Mouse (Mus musculus) Muller cell, postnatal 12 days (primary cell): Measurements from ENCODE around the gene Cotl1.
"Not testable (repeated sequence)": the region's sequence is repeated elsewhere in the genome, so short reads cannot be mapped to it uniquely, and the experiment has no call there.

Experiments used
- DNase-seq: peaks from one replicate; pipeline ENCODE4 v3.0.0-alpha.2; 2015; ENCODE audit errors: inconsistent ontology term

Cotl1 gene

DNA sequence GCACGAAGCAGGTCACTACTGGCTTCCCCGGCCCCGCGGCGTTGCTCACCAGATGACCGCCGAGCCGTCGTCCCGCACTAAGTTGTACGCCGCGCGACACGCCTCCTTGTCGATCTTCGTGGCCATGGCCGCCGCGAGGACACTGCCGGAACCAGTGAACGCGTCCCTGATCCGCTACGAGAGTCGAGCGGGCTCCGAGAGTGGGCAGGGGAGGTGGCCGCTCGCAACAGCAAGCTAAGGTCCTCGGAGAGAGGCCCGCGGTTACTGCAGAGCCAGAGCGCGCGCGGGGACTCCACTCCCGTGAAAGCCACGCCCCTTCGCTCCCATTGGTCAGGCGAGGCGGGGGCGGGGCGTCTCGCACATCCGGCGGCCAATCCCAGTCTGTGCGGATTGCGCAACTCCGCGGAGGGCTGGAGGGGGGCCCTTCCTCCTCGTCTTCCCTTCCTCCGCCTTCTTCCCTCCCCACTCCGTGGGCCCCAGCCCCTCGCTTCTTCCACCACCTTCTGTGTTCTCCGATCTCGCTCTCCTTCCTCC, at the start of gene Cotl1:
TSS of gene Cotl1 (minus strand) at position 270 of the 534 bp plus-strand sequence.
- DNase-seq: peak; percentile 98

DNA sequence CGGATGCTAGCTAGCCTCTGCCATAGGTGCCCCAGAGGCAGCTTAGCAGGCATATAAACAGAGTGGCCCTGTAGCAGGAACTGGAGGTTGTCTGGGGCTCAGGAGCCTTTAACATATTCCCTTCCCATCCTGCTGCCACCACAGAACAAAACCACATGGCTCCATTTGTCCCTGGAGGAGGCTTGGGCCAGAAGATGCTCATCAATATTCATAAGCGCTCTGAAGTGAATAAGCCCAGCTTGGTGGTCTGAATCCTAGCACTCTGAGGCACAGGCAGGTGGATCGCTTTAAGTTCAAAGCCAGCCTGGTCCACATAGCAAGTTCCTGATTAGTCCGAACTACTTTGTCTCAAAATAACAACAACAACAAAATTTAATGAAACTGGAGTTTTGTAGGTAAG, 47.7 kb upstream of the Cotl1 start:
- no peak for DNase-seq

DNA sequence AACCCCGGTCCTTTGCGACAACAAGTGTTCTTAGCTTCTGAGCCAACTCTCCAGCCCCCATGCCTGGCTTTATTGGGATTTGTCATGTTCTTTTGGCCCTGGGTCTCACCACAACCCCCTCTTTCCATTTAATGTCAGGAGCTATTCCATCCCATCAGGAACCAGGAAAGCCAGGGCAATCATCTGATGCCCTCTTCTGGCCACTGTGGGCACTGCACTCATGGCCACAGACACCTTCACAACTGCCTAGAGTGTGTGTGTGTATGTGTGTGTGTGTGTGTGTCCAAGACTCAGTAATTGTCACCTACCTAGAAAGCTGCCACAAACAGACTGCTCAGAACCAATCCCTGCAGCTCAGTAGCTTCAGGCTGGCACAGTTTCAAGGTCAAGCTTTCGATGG, 46.8 kb upstream of the Cotl1 start:
- no peak for DNase-seq

DNA sequence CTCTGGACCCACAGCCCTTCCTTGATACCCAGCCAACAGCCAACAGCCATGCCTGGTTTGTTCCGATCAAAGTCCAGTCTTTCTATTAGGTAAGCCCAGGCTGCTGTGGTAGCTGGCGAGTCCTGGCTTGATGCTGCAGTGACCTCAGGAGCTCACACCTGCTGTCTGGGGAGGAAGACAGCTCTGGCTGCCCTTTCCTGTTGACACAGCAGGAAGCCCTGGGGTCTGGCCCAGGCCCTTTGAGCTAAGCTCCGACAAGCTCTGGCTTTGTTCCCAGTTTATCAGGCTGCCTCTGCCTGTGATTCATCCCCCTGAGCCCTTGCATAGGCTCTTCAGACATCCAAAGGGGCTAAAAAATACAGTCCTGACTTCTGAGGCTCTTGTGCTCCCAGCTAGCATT, 45.3 kb upstream of the Cotl1 start:
- peak; percentile 93 for DNase-seq

DNA sequence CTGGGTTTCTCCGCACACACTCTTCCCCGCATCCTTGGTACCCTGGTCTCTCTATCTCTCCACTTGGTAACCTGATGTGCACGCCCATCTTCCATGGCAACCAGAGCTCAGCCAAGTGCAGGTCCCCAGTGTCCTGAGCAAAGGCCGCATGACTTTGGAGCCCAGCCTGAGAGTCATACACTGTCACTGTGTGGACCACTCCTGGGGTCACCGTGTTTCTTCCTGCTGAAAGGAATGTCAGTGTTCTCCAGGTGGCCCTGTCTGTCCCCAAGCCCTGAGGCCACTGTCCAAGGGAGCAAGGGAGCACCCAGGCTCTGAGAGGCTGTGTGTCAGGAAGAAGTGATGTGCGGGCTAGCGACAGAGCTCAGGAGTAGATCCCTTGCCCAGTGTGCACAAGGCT, 42.9 kb upstream of the Cotl1 start:
- DNase-seq: no peak

DNA sequence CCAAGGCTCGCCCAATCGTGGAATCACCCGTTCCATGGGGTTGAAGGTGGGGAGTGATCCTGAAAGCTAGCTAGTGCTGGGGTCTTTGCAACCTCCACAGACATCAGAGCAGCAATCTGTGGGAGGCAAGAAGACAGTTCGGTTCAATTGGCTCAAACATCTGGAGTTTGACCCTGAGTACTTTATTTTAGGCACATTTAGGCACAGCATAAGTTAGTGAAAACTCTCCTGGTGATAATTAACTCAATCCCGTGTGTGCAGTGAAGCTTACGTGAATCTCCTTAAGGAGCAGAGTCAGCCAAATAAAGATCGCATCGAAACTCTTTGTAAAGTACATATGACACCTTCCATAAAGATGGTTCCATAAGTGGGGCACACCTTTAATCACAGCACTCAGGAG, 41.6 kb upstream of the Cotl1 start:
- DNase-seq: no peak

DNA sequence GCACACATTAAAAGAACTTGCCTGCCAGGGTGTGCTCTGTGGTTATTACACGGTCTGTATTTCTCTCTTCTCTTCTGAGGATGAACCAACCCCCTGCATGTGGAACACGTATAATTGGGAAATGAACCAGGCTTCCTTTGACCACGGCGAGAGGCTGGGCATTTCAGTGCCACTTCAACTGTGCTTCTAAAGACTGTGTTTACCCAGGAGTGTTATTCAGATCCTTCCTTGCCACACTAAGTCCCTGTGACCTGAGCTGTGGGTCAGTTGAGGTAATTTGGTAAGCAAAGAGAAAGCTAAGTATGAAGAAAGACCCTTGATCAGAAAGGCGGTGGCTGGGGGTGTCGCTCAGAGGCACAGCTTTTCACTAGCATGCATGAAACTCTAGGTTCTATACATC, 41.0 kb upstream of the Cotl1 start:
- no peak for DNase-seq

DNA sequence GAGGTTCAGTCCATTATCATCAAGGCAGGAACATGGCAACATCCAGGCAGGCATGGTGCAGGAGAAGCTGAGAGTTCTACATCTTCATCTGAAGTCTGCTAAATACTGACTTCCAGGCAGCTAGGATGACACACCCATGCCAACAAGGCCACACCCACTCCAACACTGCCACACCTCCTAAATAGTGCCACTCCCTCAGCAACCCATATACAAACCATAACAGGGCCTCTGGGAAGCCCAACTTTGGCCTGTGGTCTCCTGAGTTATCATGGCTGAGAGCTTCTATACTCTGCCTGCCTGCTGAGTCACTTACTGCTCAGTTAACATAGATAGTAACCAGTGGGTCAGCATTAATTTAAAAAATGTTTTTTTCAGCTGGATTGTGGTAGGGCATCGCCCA, 32.8 kb upstream of the Cotl1 start:
- DNase-seq: no peak

DNA sequence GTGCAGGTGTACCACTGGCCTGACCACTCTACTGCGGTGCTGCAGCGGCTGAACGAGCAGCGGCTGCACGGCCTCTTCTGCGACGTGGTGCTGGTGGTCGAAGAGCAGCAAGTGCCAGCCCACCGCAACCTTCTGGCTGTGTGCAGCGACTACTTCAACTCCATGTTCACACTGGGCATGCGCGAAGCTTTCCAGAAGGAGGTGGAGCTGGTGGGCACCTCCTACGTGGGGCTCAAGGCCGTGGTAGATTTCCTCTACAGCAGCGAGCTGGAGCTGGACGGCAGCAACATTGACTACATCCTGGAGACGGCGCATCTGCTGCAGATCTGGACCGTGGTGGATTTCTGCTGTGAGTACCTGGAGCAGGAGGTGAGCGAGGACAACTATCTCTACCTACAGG, 29.3 kb upstream of the Cotl1 start:
- no peak for DNase-seq

DNA sequence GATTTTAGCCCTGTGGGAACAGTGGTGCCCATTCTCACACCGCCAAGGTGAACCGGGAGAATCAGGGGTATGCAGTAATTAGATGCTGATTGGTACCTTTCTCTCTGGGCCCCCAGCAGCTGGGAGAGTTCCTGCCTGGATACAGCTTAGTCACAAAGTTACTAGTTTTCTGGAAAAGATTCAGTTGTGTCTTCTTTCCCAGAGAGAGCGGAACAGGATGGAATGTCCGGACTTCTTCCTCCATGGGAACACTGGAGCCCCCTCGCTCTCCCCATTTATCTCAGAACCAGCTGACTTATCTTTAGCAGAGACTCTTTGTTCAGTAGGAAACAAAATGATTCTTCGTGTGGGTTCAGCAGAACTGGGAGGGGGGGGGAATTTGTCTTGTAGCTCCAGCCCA, 22.4 kb upstream of the Cotl1 start:
- peak; percentile 41 for DNase-seq

DNA sequence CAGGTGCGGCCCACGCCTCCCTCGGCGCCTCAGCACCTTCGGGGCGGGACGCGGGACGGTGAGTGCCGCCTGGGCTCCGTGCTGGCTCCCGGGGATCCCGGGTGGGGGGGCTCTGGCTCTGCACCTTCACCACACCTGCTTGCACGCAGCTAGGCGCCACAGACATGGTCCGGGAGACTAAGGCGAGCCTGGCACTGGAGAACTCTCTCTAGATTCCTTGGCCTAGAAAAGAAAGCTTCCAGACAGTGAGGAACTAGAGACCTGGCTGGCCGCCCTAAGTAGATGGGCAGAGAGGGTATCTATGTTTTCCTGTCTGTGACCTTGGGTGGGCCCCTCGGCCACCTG, 22.0 kb upstream of the Cotl1 start:
- no peak for DNase-seq

DNA sequence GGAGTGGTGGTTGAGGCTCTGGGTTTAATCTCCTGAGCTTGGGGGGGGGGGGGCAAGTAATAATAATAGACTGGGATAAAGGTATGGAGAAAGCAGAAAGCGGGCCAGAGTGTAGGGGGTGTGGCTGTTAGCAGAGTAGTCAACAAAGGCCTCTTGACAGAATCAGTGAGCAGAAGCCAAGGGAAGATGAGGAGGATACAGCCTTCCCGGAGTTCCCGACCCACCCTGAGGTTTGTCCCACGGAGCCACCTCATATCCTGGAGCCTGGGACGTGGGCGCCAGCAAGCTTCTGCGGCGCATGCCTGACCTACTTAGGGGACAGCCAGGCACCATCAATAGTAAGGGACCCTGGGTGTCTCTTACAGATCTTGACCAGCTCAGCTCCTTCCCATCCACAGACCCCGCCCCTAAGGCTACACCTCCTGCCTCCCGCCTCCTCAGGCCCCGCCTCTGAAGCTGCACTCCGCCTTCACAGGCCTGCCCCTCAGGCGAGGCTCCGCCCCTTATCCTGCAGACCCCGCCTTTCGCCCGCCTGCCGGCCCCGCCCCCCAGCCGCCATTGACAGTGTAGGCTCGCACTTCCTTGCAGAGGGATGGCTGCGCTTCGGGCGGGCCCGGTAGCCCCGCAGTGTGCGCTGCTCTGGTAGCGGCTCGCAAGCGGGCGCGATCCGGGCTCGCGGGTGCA, 21.5 kb upstream of the Cotl1 start, which contains the start of gene Klhl36:
TSS of gene Klhl36 (plus strand) at position 561 of the 684 bp plus-strand sequence.
- DNase-seq: peak; percentile 98

DNA sequence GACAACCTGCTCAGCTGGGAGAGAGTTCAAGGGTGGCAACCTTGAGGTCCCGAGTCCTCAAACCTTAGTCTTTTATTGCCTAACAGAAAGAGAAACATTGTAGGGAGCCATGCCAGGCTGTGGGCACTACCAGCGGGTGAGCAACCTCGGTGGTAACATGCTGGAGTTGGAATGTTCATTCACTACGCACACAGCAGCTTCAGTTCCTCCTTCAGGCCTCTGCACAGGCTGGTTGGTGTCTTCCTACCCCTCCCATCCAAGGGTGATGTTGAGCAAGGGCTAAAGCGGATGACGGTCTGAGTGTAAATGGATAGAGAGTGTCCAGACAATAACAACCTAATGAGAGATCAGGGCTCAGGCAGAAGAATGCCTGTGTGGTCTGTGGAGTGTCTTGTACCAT, 17.4 kb upstream of the Cotl1 start:
- DNase-seq: no peak

DNA sequence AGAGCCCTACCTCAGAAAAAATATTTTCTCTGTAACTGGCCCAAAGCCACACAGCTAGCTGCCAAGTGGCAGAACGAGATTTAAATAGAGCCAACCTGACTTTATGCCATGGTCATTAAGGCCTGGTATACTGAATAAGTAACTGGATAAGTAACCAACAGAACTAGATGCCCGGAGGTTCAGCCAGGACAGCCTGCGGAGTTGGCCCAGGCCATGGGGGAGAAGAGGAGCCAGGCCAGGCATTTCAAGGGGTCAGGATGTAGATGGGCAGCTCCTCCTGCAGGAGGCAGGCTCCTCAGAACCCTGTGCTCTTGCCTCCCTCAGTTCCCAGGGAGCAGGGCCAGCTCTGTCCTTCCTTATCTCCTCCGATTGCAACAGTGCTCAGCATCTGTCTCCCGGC, 15.3 kb upstream of the Cotl1 start:
- DNase-seq: no peak

DNA sequence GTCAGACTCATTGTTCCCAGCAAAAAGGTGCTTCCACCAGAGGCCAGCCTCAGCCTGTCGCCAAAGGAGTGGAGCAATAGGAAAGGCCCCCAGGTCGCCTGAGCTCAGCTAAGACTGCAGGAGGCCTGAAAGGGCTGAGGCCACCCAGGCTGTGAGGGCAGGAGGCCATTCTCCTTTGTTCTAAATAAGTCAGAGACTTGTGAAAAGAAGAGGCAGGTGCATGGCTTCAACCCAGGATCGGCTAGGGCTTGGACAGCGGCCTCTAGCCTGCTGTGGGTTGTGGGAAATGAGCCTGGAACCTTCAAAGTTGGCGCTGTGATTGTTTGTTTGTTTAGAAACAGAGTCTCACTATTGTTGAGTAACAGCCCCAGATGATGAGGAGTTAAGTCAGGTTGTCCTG, 13.7 kb upstream of the Cotl1 start:
- no peak for DNase-seq

DNA sequence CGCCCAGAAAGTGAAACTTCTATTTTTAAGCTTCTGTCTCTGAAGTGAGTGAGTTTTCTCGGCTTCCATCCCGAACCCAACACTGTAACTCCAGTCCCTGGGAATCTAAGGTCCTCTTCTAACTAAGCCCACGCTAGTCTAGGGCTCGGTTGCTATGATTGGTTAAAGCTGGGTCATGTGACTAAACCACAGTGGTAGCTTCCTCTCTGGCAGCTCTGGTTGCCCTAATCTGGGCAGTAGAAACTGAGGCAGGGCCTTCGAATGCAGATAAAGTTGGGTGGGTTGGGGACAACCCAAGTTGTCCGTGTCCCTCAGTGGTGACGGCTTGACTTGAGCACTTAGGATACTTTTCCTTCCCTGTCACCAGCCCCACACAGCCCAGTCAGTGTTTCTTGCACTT, 13.2 kb upstream of the Cotl1 start:
- no peak for DNase-seq

DNA sequence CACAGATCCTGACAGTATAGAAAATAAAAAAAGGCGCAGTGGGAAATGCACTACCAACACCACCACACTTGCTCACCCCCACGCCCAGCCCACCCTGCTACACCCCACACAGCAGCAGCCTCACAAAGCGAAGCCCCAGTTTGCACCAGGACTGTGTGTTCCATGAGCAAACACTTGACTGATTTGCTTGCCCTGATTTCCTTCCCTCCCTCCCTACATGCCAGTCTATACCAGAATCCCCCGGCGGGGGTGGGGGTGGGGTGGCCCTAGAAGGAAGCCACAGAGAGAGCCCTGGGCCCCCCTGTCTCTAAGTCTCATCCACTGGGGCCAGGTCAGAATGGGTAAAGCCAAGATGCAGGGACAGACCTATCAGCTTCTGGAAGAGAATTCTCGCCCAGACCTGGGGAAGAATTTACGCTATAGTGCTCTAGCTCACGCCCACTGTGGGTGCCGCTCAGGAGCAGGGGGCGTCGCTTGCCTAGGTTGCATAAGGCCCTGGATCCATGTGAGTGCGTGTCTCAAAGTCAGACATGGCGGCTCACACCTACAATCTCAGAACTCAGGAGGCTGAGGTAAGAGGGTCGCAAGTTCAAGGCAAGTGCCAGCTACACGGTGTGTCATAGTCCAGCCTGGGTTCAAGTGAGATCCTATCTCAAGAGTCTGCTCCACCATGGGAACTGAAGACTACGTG, 7.0 kb upstream of the Cotl1 start:
- DNase-seq: no peak

DNA sequence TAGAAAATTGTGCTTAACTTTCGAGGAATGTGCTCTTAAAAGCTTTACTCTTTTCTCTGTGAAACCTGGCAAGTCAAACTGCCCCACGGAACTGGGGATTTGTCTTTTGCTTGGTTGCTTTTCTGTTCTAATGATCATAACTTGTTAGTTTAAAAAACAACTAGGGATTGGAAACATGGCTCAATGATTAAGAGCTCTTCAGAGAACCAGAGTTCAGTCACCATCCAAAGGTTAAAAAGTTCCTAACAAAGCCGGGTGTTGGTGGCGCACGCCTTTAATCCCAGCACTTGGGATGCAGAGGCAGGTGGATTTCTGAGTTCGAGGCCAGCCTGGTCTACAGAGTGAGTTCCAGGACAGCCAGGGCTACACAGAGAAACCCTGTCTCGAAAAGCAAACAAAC, 5.4 kb upstream of the Cotl1 start:
- not testable (repeated sequence) for DNase-seq

DNA sequence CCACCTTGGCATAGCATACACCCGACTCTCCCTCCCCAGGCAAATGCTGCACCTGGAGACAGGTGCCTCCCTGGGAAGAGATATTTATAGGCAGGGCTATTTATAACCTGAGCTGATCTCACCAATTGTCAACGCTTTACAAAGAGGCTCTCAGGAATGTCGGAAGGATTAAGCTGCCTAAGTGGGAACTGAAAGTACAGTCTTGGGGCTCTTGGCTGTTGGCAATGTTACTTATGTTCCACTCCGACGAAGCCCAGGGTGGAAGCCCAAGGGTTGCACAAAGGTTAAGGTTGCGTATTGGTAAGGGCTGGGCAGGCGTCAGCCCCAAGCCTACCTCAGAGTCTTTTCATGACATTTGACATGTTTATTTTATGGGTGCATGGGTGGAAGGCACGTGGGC, 4.2 kb upstream of the Cotl1 start:
- DNase-seq: no peak

DNA sequence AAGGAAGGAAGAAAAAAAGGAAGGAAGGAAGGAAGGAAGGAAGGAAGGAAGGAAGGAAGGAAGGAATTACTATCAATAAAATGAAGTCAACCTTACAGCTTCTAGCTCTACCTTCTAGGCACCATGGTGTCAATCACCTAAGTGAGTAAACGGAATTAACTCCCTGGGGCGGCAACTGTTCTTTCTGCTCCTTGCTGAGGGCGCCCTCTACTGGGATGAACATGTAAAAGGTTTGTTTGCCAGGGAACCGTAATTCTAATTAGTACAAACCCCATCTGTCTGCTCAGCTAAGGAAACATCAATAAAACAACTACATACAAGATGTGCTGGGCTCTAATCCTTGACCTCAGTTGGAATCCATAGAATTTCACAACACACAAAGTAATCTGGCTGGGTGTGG, 3.1 kb upstream of the Cotl1 start:
- peak; percentile 68 for DNase-seq

DNA sequence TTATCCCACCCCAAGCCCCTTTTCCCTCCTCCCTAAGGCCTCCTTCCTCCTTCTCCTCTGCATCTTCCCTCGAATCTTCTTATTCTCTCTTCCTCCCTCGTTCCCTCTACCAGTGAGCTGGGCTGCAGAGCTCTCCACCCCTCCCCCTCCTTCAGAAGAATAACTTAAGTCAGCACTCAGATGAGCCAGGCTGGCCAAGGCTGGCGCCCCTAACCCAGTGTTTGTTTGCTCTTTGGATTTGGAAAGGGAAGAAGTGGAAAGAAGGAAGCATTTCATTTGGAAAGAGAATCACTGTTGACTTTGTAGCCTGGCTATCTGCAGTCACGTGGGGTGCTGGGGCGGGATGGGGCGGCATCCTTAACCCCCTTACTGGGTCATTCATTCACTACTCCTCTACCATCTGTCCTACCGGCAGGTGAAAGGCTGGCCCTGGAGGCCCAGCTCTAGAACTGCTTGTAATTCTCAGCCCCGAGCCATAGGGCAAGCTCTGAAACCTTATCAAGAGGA, 614 bp upstream of the Cotl1 start:
- no peak for DNase-seq

DNA sequence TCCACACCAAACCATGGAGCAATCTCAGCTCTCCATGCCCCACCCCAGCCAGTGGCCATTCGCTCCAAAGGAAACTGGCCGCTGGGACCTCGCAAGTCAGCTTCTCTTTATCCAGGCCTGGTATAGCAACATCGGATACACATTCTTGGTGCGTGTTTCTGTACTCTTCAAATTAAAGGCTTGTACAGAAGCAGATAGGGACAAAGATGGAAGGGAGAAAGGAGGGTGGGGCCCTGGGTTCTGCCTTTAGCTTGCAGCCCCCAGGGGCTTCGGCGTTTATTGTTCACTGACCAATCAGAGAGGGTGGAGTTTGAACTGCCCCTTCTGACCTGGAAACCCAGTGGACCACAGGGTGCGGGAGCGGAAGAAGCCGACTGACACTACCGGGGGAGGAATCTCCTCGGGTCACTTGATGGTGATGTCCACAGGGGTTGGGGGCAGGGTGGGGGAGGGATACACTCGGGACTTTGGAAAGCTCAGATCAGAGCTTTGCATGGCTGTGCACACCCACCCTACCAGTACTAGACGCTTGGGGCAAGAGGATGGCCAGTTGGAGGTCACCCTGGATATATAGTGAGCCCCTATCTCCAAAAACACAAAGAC, 824 bp downstream of the Cotl1 start:
- peak; percentile 47 for DNase-seq

DNA sequence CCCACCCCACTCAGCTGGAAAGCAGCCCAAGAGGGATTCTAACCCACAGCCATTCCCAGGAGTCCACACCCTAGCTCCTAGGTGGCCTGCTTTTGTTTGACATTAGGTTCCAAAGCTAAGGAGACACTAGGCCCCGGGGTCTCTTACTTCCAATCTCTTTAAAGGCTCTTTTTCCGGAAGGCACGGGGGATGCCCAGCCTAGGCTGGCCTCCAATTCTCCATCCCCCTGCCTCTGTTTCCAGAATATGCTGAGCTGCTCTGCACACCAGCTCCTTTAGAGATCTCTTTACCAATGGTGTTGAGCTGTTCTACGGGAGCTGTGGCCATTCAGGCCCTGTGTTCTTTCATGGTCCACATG, 1.4 kb downstream of the Cotl1 start:
- DNase-seq: no peak
